Mouse (Mus musculus) heart, embryonic 14.5 days (tissue): ENCODE results near the gene Gbp2b. TPM values are rescaled to one million over a fixed set of nuclear protein-coding genes. Genes with fewer than 3 reads are reported as not detected.
"Not testable (repeated sequence)": the region's sequence is repeated elsewhere in the genome, so short reads cannot be mapped to it uniquely, and the experiment has no call there.

Experiments used
- ATAC-seq: fragments of 200-750 bp; cut with Nextera tagmentation; 2 replicates; pipeline ENCODE4 v1.8.0; 2017; ENCODE audit warnings: low read depth, moderate TSS enrichment; ENCODE audit not compliant: insufficient number of reproducible peaks, insufficient read depth, low FRiP score
- H3K27ac ChIP-seq, 2 experiments: fragments of 200-500 bp in 1 of 2; fragments of 300-500 bp in 1 of 2; sonication (generic) in 1 of 2; replicated peaks in 1 of 2; 2 replicates each; pipeline ENCODE4 v1.5.1; 2012 to 2014; ENCODE audit warnings: low read depth in 2 of 2, low read length in 2 of 2, control low read depth in 1 of 2, mild to moderate bottlenecking in 1 of 2, mixed read lengths in 1 of 2; ENCODE audit not compliant: control insufficient read depth in 1 of 2, insufficient read depth in 1 of 2
- H3K27me3 ChIP-seq: fragments of 300-500 bp; sonication (generic); 2 replicates; pipeline ENCODE4 v1.6.1; 2014; ENCODE audit warnings: mild to moderate bottlenecking, low read length, control low read depth; ENCODE audit not compliant: control insufficient read depth, insufficient read depth
- H3K36me3 ChIP-seq: fragments of 300-500 bp; sonication (generic); 2 replicates; pipeline ENCODE4 v1.6.1; 2014; ENCODE audit warnings: mild to moderate bottlenecking, control low read depth, low read length, mixed read lengths; ENCODE audit not compliant: control insufficient read depth, insufficient read depth
- H3K4me1 ChIP-seq, 2 experiments: fragments of 200-500 bp in 1 of 2; fragments of 300-500 bp in 1 of 2; sonication (generic) in 1 of 2; 2 replicates each; pipeline ENCODE4 v1.6.1; 2012 to 2014; ENCODE audit warnings: low read length in 2 of 2, control low read depth in 1 of 2, mixed read lengths in 1 of 2; ENCODE audit not compliant: control insufficient read depth in 2 of 2, insufficient read depth in 2 of 2
- H3K4me2 ChIP-seq: fragments of 300-500 bp; sonication (generic); 2 replicates; pipeline ENCODE4 v1.6.1; 2014; ENCODE audit warnings: mild to moderate bottlenecking, low read length
- H3K4me3 ChIP-seq, 2 experiments: fragments of 200-500 bp in 1 of 2; fragments of 300-500 bp in 1 of 2; sonication (generic) in 1 of 2; 2 replicates each; pipeline ENCODE4 v1.5.1; 2012 to 2014; ENCODE audit warnings: low read length in 2 of 2, mild to moderate bottlenecking in 2 of 2, control low read depth in 1 of 2, low read depth in 1 of 2, moderate library complexity in 1 of 2; ENCODE audit not compliant: control insufficient read depth in 1 of 2, insufficient read depth in 1 of 2
- H3K9ac ChIP-seq: fragments of 300-500 bp; sonication (generic); 2 replicates; pipeline ENCODE4 v1.6.1; 2014; ENCODE audit warnings: mild to moderate bottlenecking, low read length
- H3K9me3 ChIP-seq: fragments of 300-500 bp; sonication (generic); 2 replicates; pipeline ENCODE4 v1.6.1; 2016; ENCODE audit warnings: low read length, control low read depth; ENCODE audit not compliant: control insufficient read depth
- WGBS: fragments of 180-500 bp; shearing (Covaris S2); extraction: QIAGEN DNeasy Blood & Tissue Kit; methylation state at CpG from one replicate; pipeline ENCODE4 v1.1.7; 2014; 5-methylcytosine and 5-hydroxymethylcytosine counted together
- polyA plus RNA-seq: library from polyadenylated mRNA; unstranded; fragments of >200 nt; fragmentation: Nextera tagmentation; extraction: Ambion mirVana; gene quantifications from 2 replicates; pipeline ENCODE4 v1.2.1, GENCODE M21; 2014

Gene Gbp2b
- polyA plus RNA-seq, 1 experiment from 2014 or later: 0.09 TPM

DNA sequence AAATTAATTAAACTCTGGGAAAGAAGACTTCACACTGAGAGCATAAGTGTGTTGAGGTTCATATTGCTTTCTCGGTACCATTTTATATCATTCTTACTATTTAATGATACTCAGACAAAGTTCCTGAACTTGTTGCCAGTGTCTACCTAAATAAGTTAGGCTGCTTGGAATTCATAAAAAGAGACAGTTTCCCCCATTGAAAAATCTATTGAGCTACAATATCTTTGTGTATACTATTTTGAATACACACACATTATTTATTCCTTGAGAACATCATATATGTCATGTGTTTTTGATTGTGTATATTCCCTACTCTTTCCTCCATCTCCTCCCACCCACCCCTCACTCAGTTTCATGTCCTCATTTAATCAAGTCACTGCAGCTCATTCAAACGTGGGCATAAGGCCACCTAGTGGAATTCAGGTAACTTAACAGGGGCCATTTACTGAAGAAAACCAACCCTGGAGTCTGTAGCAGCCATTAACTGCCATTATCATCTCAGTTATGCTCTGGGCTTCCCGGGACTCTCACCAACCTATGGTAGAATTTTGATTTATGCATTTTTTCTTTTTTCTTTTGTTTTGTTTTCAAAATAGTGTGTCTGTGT is 26.4 kb downstream of the Gbp2b start:
- H3K36me3 ChIP-seq: no peaks in the 10 kb centered on the region
- peak overlapping the region; percentile 68 for H3K4me2 ChIP-seq
- no peak for ATAC-seq
- no peaks in the 10 kb centered on the region for H3K9me3 ChIP-seq
- no peaks in the 10 kb centered on the region for H3K27me3 ChIP-seq
- peak overlapping the region in 1 of 2 experiments; percentile 32; a peak in 2 of 4 replicates for H3K27ac ChIP-seq
- H3K4me1 ChIP-seq: peaks cover 4 to 7% of the 10 kb centered on the region in 2 experiments
- peak overlapping the region; percentile 18; the same call in 1 of the 2 replicates for H3K9ac ChIP-seq
- H3K4me3 ChIP-seq: no peak overlapping the region
- WGBS: 46% methylated on average over 3 of the region's 3 CpGs

DNA sequence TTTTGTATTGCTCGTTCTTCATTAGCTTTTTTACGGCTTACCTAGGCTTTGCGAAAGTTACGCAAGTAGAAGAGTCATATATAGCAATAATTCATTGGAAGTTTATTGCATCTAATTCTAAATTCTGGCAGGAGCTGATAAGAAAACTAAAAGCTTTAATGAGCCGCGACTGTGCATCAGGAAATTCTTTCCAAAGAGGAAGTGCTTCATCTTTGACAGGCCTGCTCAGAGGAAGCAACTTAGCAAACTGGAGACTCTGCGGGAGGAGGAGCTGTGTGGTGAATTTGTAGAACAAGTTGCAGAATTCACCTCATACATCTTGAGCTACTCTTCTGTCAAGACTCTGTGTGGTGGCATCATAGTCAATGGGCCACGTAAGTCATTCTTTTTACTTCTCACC is 35.7 kb downstream of the Gbp2b start:
- H3K4me1 ChIP-seq: no peaks in the 10 kb centered on the region
- no peak overlapping the region for H3K4me3 ChIP-seq
- H3K27ac ChIP-seq: no peak overlapping the region
- no peak overlapping the region for H3K9ac ChIP-seq
- H3K27me3 ChIP-seq: no peaks in the 10 kb centered on the region
- no peaks in the 10 kb centered on the region for H3K9me3 ChIP-seq
- WGBS: 77% methylated on average over 8 of the region's 8 CpGs
- no peak overlapping the region for H3K4me2 ChIP-seq
- H3K36me3 ChIP-seq: no peaks in the 10 kb centered on the region
- no peak for ATAC-seq

DNA sequence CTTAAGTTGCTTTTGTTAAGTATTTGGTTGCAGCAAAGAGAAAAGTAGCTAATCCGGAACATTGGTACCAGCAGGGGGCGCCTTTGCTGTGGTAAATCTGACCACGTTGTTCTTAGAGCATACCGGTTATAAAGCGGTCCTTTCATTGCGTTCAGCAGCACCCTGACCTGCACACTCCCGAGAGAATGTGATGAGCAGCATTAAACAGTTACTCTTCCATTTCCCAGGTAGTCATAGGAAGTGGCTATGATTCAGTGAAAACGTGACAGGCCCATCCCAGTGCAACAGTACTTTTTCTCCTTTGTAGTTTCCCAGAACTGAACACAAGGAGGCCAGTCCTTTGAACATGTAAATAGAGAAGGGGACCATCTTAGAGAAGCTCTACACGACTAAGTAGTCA is 45.6 kb downstream of the Gbp2b start:
- Histone ChIP-seq H3K9ac (no peak overlapping the region), H3K9me3 (no peaks in the 10 kb centered on the region), H3K27ac (no peak overlapping the region), H3K4me2 (peak overlapping the region; percentile 48), H3K4me3 (no peak overlapping the region), H3K4me1 (no peaks in the 10 kb centered on the region), H3K27me3 (no peaks in the 10 kb centered on the region), H3K36me3 (no peaks in the 10 kb centered on the region)
- ATAC-seq: no peak
- WGBS: 7% methylated on average over 9 of the region's 9 CpGs

GRCm38 (mm10) chr3:142645949-142646348 is 51.3 kb downstream of the Gbp2b start:
- not testable (repeated sequence) for H3K4me3 ChIP-seq, H3K27ac ChIP-seq, H3K4me2 ChIP-seq, H3K36me3 ChIP-seq, H3K27me3 ChIP-seq, H3K9me3 ChIP-seq, H3K4me1 ChIP-seq, H3K9ac ChIP-seq, ATAC-seq
- 4% methylated on average over 2 of the region's 2 CpGs for whole genome bisulfite sequencing

DNA sequence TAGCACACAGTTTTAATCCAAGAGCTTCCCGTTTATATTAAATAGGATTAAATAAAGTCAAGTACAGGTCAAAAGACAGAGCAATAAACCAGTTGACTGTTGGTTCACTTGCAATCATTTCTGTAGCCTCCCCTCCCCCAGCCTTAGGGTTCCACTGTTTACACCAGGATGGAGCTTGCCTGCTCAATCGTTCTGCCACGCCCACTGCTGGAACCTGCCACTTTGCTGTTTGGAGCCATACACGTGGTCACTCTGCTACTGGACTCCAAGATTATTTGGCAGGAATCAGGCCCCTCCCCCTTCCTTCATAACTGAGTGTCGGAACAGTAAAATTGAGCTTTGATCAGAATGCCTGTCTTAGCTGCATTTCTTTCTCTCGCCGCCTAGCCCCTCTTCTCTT is 53.2 kb downstream of the Gbp2b start:
- not testable (repeated sequence) for H3K27ac ChIP-seq, H3K27me3 ChIP-seq, H3K4me1 ChIP-seq, H3K36me3 ChIP-seq, H3K4me2 ChIP-seq, H3K9me3 ChIP-seq, H3K9ac ChIP-seq, ATAC-seq, H3K4me3 ChIP-seq
- 63% methylated on average over 7 of the region's 7 CpGs for WGBS

GRCm38 (mm10) chr3:142650205-142650604 is 55.6 kb downstream of the Gbp2b start:
- H3K4me1 ChIP-seq: no peaks in the 10 kb centered on the region
- H3K27ac ChIP-seq: no peak overlapping the region
- H3K4me2 ChIP-seq: no peak overlapping the region
- H3K4me3 ChIP-seq: no peak overlapping the region
- no peak for ATAC-seq
- no peaks in the 10 kb centered on the region for H3K27me3 ChIP-seq
- no peak overlapping the region for H3K9ac ChIP-seq
- no peaks in the 10 kb centered on the region for H3K36me3 ChIP-seq
- no peaks in the 10 kb centered on the region for H3K9me3 ChIP-seq
- WGBS: 37% methylated on average over 2 of the region's 2 CpGs

- H3K27ac ChIP-seq: no peak overlapping the region
- H3K4me3 ChIP-seq: no peak overlapping the region
- H3K4me1 ChIP-seq: no peaks in the 10 kb centered on the region
- H3K36me3 ChIP-seq: no peaks in the 10 kb centered on the region
- H3K9ac ChIP-seq: no peak overlapping the region
- no peak for ATAC-seq
- WGBS: 93% methylated on average over 8 of the region's 8 CpGs
- H3K27me3 ChIP-seq: no peaks in the 10 kb centered on the region
- H3K9me3 ChIP-seq: peaks cover 8% of the 10 kb centered on the region; the same call in 1 of the 2 replicates
- H3K4me2 ChIP-seq: no peak overlapping the region
Measured at GRCm38 (mm10) chr3:142664723-142665122, 70.1 kb downstream of the Gbp2b start.
